Mouse (Mus musculus) liver, postnatal 0 days (tissue): ENCODE measurements around the gene Znrf4. TPM values are rescaled to one million over a fixed set of nuclear protein-coding genes. Genes with fewer than 3 reads are reported as not detected.

ENCODE experiments used
- ATAC-seq: fragments of 200-750 bp; cut with Nextera tagmentation; 2 replicates; pipeline ENCODE4 v1.8.0; 2017; ENCODE audit warnings: mild to moderate bottlenecking, moderate library complexity
- DNase-seq: peaks from one replicate; pipeline ENCODE4 v3.0.0-alpha.2; 2016
- H3K27ac ChIP-seq: fragments of 300-500 bp; sonication (generic); 2 replicates; pipeline ENCODE4 v1.5.1; 2014; ENCODE audit warnings: antibody characterized with exemption, moderate library complexity, mild to moderate bottlenecking, low read depth
- H3K27me3 ChIP-seq: fragments of 300-500 bp; sonication (generic); 2 replicates; pipeline ENCODE4 v1.6.1; 2014; ENCODE audit warnings: low read length, control low read depth, mixed read lengths; ENCODE audit not compliant: insufficient read depth
- H3K36me3 ChIP-seq: fragments of 300-500 bp; sonication (generic); replicated peaks from 2 replicates; pipeline ENCODE4 v1.6.1; 2014; ENCODE audit warnings: mild to moderate bottlenecking, control low read depth, low read length, moderate library complexity, mixed read lengths; ENCODE audit not compliant: insufficient read depth
- H3K4me1 ChIP-seq: fragments of 300-500 bp; sonication (generic); 2 replicates; pipeline ENCODE4 v1.6.1; 2014; ENCODE audit warnings: antibody characterized with exemption, mild to moderate bottlenecking, control low read depth; ENCODE audit not compliant: insufficient read depth
- H3K4me2 ChIP-seq: fragments of 300-500 bp; sonication (generic); 2 replicates; pipeline ENCODE4 v1.6.1; 2014; ENCODE audit warnings: low read depth, mild to moderate bottlenecking, low read length, moderate library complexity, mixed read lengths
- H3K4me3 ChIP-seq: fragments of 300-500 bp; sonication (generic); 2 replicates; pipeline ENCODE4 v1.5.1; 2014; ENCODE audit warnings: low read depth, low read length
- H3K9ac ChIP-seq: fragments of 300-500 bp; sonication (generic); replicated peaks from 2 replicates; pipeline ENCODE4 v1.6.1; 2014; ENCODE audit warnings: mild to moderate bottlenecking, moderate library complexity
- H3K9me3 ChIP-seq: fragments of 300-500 bp; sonication (generic); 2 replicates; pipeline ENCODE4 v1.6.1; 2016; ENCODE audit warnings: mild to moderate bottlenecking, control low read depth, low read length, mixed read lengths
- CTCF ChIP-seq: sonication (generic); IDR thresholded peaks from 2 replicates; pipeline ENCODE4 v1.5.1; 2016; ENCODE audit warnings: antibody characterized with exemption, low read depth
- EP300 ChIP-seq: IDR thresholded peaks from 2 replicates; pipeline ENCODE4 v1.6.1; 2016; ENCODE audit warnings: antibody characterized with exemption, low read depth, mild to moderate bottlenecking
- WGBS: fragments of 180-500 bp; shearing (Covaris S2); extraction: QIAGEN DNeasy Blood & Tissue Kit; methylation state at CpG from one replicate; pipeline ENCODE4 v1.1.7; 2014; ENCODE audit not compliant: insufficient replicate concordance; 5-methylcytosine and 5-hydroxymethylcytosine counted together
- polyA plus RNA-seq: library from polyadenylated mRNA; unstranded; fragments of >200 nt; fragmentation: Nextera tagmentation; extraction: Ambion mirVana; gene quantifications from 2 replicates; pipeline ENCODE4 v1.2.1, GENCODE M21; 2015

Znrf4 gene
- polyA plus RNA-seq, 1 experiment from 2014 or later: not detected

DNA sequence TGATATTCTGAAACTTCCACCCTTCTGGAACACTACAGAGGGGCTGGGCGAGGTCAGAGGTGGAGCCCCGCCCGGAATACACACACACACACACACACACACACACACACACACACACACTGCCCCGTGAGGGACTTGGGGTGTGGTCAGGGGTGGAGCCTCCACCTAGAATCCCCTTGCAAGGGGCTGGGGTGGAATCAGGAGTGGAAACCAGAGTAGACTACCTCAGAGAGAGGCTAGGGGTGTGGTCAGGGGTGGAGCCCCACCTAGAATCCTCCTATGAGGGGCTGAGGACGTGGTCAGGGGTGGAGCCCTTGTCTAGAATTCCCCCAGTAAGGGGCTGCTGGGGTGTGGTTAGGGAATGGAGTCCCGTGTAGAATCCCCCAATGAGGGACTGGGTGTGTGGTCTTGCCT, 28.3 kb upstream of the Znrf4 start:
- Histone ChIP-seq H3K9ac (no peak overlapping the region), H3K4me3 (no peak overlapping the region), H3K36me3 (no peaks in the 10 kb centered on the region), H3K27me3 (no peaks in the 10 kb centered on the region), H3K4me1 (no peaks in the 10 kb centered on the region), H3K9me3 (no peaks in the 10 kb centered on the region), H3K4me2 (no peak overlapping the region), H3K27ac (no peak overlapping the region)
- TF ChIP-seq EP300: no peak
- no peak for TF ChIP-seq CTCF
- ATAC-seq (no peak), DNase-seq (peak; percentile 14)
- 31% methylated on average over 6 of the region's 6 CpGs for WGBS

DNA sequence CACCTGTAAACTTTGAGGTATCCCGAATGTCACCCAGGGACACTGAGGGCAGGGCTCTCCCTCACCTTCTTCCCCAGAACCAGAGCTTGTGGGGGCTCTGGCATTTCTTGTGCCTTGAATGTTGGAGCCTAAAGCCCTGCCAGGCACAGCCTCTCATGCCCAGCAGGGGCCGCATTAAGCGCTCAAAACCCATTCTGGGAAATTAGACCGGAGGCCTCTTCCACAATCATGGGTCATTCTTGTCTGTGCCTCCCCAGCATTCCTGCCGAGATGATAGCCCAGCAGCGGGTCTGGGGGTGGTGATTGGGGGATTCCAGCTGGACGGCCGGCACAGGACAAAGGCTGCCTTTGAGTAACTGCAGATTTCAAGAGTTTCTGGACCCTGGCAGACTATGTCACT, 25.7 kb upstream of the Znrf4 start:
- Histone ChIP-seq H3K9ac (no peak overlapping the region), H3K27ac (no peak overlapping the region), H3K27me3 (no peaks in the 10 kb centered on the region), H3K4me1 (no peaks in the 10 kb centered on the region), H3K36me3 (no peaks in the 10 kb centered on the region), H3K4me2 (no peak overlapping the region), H3K9me3 (no peaks in the 10 kb centered on the region), H3K4me3 (no peak overlapping the region)
- TF ChIP-seq CTCF: no peak
- TF ChIP-seq EP300: no peak
- DNase-seq (peak; percentile 10), ATAC-seq (no peak)
- WGBS: 45% methylated on average over 8 of the region's 8 CpGs

DNA sequence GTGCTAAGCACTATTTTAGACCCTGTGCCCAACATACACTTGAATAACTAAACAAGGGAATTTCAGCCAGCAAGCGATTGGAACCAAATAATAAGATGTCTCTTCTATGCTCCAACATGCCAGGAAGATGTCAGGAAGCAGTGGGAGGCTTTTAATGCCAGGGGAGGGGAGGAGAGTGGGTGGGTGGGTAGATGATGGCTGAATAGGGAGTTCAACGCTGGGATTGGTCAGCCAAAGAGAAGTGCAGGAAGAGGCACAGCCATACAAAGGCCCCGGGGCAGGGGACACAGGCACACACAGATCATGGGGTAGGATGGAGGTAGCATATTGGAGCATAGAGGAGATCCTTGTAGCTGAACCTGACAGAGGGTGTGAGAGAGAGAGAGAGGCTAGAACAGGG, 24.6 kb upstream of the Znrf4 start:
- 75% methylated on average over 3 of the region's 3 CpGs for WGBS

DNA sequence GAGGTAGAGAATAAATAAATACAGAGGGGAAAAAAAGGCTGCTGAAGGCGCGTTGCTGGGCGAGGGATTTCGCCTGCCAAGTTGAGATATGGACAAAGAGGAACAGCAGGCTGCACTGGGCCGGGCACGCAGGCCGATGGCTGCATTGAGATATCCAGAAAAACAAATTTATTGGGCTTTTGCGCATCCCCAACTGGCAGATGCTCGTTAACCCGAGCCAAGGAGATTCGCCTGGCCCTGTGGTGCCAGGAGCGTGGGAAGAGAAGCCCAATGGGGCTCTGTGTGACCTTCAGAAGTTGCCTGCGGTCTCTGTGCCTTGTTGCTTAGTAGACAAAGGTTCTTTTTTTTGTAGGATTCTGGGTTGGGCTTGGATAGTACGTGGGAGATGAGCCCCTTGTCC, 24.0 kb upstream of the Znrf4 start:
- TF ChIP-seq EP300 (no peak), CTCF (no peak)
- Histone ChIP-seq H3K9me3 (no peaks in the 10 kb centered on the region), H3K27me3 (no peaks in the 10 kb centered on the region), H3K36me3 (no peaks in the 10 kb centered on the region), H3K9ac (no peak overlapping the region), H3K4me3 (no peak overlapping the region), H3K27ac (no peak overlapping the region), H3K4me2 (no peak overlapping the region), H3K4me1 (no peaks in the 10 kb centered on the region)
- ATAC-seq (no peak), DNase-seq (peak; percentile 8)
- 62% methylated on average over 14 of the region's 14 CpGs for WGBS

More for the DNA sequence above, 24.6 kb upstream of the Znrf4 start:
- H3K9ac ChIP-seq: no peak overlapping the region
- DNase-seq: peak; percentile 6
- no peaks in the 10 kb centered on the region for H3K27me3 ChIP-seq
- no peak for ATAC-seq
- TF ChIP-seq EP300: no peak
- TF ChIP-seq CTCF: no peak
- no peaks in the 10 kb centered on the region for H3K4me1 ChIP-seq
- no peak overlapping the region for H3K27ac ChIP-seq
- H3K9me3 ChIP-seq: no peaks in the 10 kb centered on the region
- no peak overlapping the region for H3K4me2 ChIP-seq
- no peak overlapping the region for H3K4me3 ChIP-seq
- H3K36me3 ChIP-seq: no peaks in the 10 kb centered on the region

DNA sequence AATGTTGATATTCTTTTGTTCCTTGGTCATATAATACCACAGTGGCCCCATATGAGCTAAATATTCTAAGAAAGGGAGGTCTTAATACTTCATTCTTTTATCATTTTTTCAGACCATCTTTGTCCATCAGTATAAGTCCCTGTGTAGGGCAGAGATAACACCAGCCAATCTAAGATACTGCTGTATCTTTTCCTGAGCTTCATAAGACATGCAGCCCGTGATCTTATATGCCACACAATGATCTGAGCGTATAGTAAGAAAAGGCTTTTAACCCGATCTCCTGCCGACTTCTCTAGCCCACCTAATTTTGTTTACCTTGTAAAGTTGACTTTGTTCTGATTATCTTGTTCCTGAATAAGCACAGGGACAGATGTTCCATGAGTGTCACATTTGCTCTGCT, 12.7 kb upstream of the Znrf4 start:
- H3K27ac ChIP-seq: no peak overlapping the region
- H3K27me3 ChIP-seq: no peaks in the 10 kb centered on the region
- 42% methylated on average over 4 of the region's 4 CpGs for WGBS
- H3K4me2 ChIP-seq: no peak overlapping the region
- DNase-seq: no peak
- no peak for ATAC-seq
- H3K9ac ChIP-seq: no peak overlapping the region
- H3K4me1 ChIP-seq: no peaks in the 10 kb centered on the region
- H3K9me3 ChIP-seq: no peaks in the 10 kb centered on the region
- TF ChIP-seq EP300 (no peak), CTCF (no peak)
- H3K4me3 ChIP-seq: no peak overlapping the region
- H3K36me3 ChIP-seq: no peaks in the 10 kb centered on the region

- 45% methylated on average over 1 of the region's 1 CpGs for WGBS
- Histone ChIP-seq H3K9me3 (no peaks in the 10 kb centered on the region), H3K4me1 (no peaks in the 10 kb centered on the region), H3K36me3 (no peaks in the 10 kb centered on the region), H3K27ac (no peak overlapping the region), H3K4me2 (no peak overlapping the region), H3K27me3 (no peaks in the 10 kb centered on the region), H3K4me3 (no peak overlapping the region), H3K9ac (no peak overlapping the region)
- TF ChIP-seq EP300 (no peak), CTCF (no peak)
- DNase-seq (no peak), ATAC-seq (no peak)
Observed at GRCm38 (mm10) chr17:56522744-56523143, 10.5 kb upstream of the Znrf4 start.

- Histone ChIP-seq H3K27ac (no peak overlapping the region), H3K4me2 (no peak overlapping the region), H3K4me1 (peaks cover 4% of the 10 kb centered on the region; the same call in 1 of the 2 replicates), H3K36me3 (no peaks in the 10 kb centered on the region), H3K4me3 (no peak overlapping the region), H3K9me3 (no peaks in the 10 kb centered on the region), H3K27me3 (peaks cover 35% of the 10 kb centered on the region), H3K9ac (no peak overlapping the region)
- TF ChIP-seq CTCF (no peak), EP300 (no peak)
- WGBS: 19% methylated on average over 13 of the region's 13 CpGs
- DNase-seq (peak; percentile 55), ATAC-seq (peak; percentile 23; the same call in 1 of the 2 replicates)
Observed at GRCm38 (mm10) chr17:56515690-56516410, 3.6 kb upstream of the Znrf4 start.
